Comparison of ENCODE assay signal across 18 mouse cellular contexts in genomic region chr19:20557211-20557610, GRCm38 (mm10).
"Had no signal": no experiment of that assay in that cellular context is flagged by ENCODE, and none has a peak within 500 bp of the region (broad histone marks: within the 10 kb centered on the region; RNA-seq: fewer than 3 reads in every experiment).

No protein-coding gene starts in this region.

- DNase-seq: kidney, adult 8-10 months; kidney, postnatal 4 days; liver; lung, postnatal 10 days; retina, postnatal 1 day; right cerebral cortex, postnatal 4 days; spleen, adult 18-20 months; thymus, postnatal 4 days had no signal

- ATAC-seq: midbrain, embryonic 15.5 days had no signal

- H3K36me3 ChIP-seq: limb, embryonic 12.5 days; midbrain, embryonic 15.5 days; neural tube, embryonic 12.5 days; stomach, embryonic 15.5 days had no signal

- H3K4me1 ChIP-seq: limb, embryonic 12.5 days; midbrain, embryonic 15.5 days; neural tube, embryonic 12.5 days; stomach, embryonic 15.5 days had no signal

- H3K9me3 ChIP-seq: limb, embryonic 12.5 days; megakaryocyte, embryonic 14.5 days; midbrain, embryonic 15.5 days; neural tube, embryonic 12.5 days; stomach, embryonic 15.5 days had no signal

- H3K27ac ChIP-seq: kidney, postnatal 0 days; layer of hippocampus, adult 2 months; limb, embryonic 12.5 days; liver, embryonic 14.5 days; macrophage; midbrain, embryonic 15.5 days; neural tube, embryonic 12.5 days; stomach, embryonic 15.5 days had no signal

- H3K4me3 ChIP-seq: layer of hippocampus, adult 2 months; limb, embryonic 12.5 days; megakaryocyte, embryonic 14.5 days; midbrain, embryonic 15.5 days; neural tube, embryonic 12.5 days; stomach, embryonic 15.5 days had no signal

- H3K27me3 ChIP-seq: limb, embryonic 12.5 days; megakaryocyte, embryonic 14.5 days; midbrain, embryonic 15.5 days; neural tube, embryonic 12.5 days; stomach, embryonic 15.5 days had no signal

- H3K4me2 ChIP-seq: limb, embryonic 12.5 days; midbrain, embryonic 11.5 days; midbrain, embryonic 15.5 days; neural tube, embryonic 12.5 days; stomach, embryonic 15.5 days had no signal

- H3K9ac ChIP-seq: limb, embryonic 12.5 days; liver, embryonic 14.5 days; midbrain, embryonic 15.5 days; neural tube, embryonic 12.5 days; stomach, embryonic 15.5 days had no signal
